Mouse (Mus musculus): ENCODE results near the gene Urm1.

DNA sequence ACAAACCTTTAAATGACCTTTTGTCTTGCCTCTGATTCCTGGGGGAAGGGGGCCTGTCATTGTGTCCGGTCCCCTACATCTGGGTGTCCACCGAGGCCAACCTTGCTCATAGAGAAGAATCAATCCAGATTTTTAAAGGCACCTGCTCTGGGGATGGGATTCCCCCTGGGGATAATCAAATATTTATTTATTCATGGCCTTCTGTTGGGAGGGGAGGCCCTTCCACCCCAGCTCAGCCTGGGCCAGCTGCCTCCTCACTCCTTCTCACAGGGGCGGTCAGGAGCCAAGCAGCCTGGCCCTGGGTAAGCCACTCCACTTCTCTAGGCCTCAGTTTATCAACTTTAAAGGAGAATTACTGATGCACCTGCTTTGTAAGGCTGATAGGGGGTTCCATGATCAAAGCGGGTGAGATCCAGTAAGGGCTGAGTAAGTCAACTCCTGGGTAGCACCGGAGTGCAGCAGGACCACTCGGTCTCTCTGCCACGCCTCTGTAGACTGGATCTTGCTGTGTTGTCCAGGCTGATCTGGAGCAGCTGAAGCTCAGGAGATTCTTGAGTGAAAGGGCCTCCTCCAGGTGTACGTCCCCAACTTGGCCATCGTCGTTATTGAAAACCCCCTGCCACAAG lies 35.8 kb downstream of the Urm1 start:
- TF ChIP-seq GATA1 (IDR thresholded peaks at IDR 0.05; ENCODE audit: borderline replicate concordance, low read length) (no peak), FLI1 (IDR thresholded peaks at IDR 0.05; ENCODE audit: low read length) (no peak)
